Mouse (Mus musculus): ENCODE measurements around the gene Ptprt. TPM values are rescaled to one million over a fixed set of nuclear protein-coding genes. Genes with fewer than 3 reads are reported as not detected.

Ptprt gene
- not detected in 2 replicates for polyA plus RNA-seq (2012; ENCODE audit: insufficient read depth, insufficient read length, missing spikeins)

- no peaks in the 10 kb centered on the region for H3K4me1 ChIP-seq (ENCODE audit: control insufficient read depth, insufficient read depth, low read length)
- no peak within 1 kb of the TSS for H3K27ac ChIP-seq (ENCODE audit: insufficient read depth, low read depth, low read length)
- TF ChIP-seq CTCF (IDR thresholded peaks at IDR 0.05; ENCODE audit: low read depth, low read length) (no peak), POLR2A (IDR thresholded peaks at IDR 0.05; ENCODE audit: borderline replicate concordance, low read depth, low read length) (no peak)
- H3K4me3 ChIP-seq (ENCODE audit: insufficient read depth, low read length): no peak within 1 kb of the TSS
Observed at GRCm38 (mm10) chr2:162660941-162661386, at the start of gene Ptprt. TSS of gene Ptprt (minus strand) at chr2:162661147.

- Histone ChIP-seq H3K4me3 (ENCODE audit: insufficient read depth, low read length) (no peak overlapping the region), H3K27ac (ENCODE audit: insufficient read depth, low read depth, low read length) (no peak overlapping the region), H3K4me1 (ENCODE audit: control insufficient read depth, insufficient read depth, low read length) (no peaks in the 10 kb centered on the region)
- TF ChIP-seq CTCF (IDR thresholded peaks at IDR 0.05; ENCODE audit: low read depth, low read length) (no peak), POLR2A (IDR thresholded peaks at IDR 0.05; ENCODE audit: borderline replicate concordance, low read depth, low read length) (no peak)
Observed at GRCm38 (mm10) chr2:162710443-162710842, 49.5 kb upstream of the Ptprt start.

- H3K27ac ChIP-seq (ENCODE audit: insufficient read depth, low read depth, low read length): no peak overlapping the region
- H3K4me3 ChIP-seq (ENCODE audit: insufficient read depth, low read length): no peak overlapping the region
- H3K4me1 ChIP-seq (ENCODE audit: control insufficient read depth, insufficient read depth, low read length): no peaks in the 10 kb centered on the region
- TF ChIP-seq CTCF (IDR thresholded peaks at IDR 0.05; ENCODE audit: low read depth, low read length) (no peak), POLR2A (IDR thresholded peaks at IDR 0.05; ENCODE audit: borderline replicate concordance, low read depth, low read length) (no peak)
Observed at GRCm38 (mm10) chr2:162699691-162700090, 38.7 kb upstream of the Ptprt start.

GRCm38 (mm10) chr2:162699036-162699435 is 38.1 kb upstream of the Ptprt start:
- H3K27ac ChIP-seq (ENCODE audit: insufficient read depth, low read depth, low read length): no peak overlapping the region
- H3K4me3 ChIP-seq (ENCODE audit: insufficient read depth, low read length): no peak overlapping the region
- no peak for TF ChIP-seq POLR2A (IDR thresholded peaks at IDR 0.05; ENCODE audit: borderline replicate concordance, low read depth, low read length)
- TF ChIP-seq CTCF (IDR thresholded peaks at IDR 0.05; ENCODE audit: low read depth, low read length): no peak
- H3K4me1 ChIP-seq (ENCODE audit: control insufficient read depth, insufficient read depth, low read length): no peaks in the 10 kb centered on the region

GRCm38 (mm10) chr2:162698068-162698467 is 37.1 kb upstream of the Ptprt start:
- no peak overlapping the region for H3K27ac ChIP-seq (ENCODE audit: insufficient read depth, low read depth, low read length)
- no peaks in the 10 kb centered on the region for H3K4me1 ChIP-seq (ENCODE audit: control insufficient read depth, insufficient read depth, low read length)
- no peak for TF ChIP-seq CTCF (IDR thresholded peaks at IDR 0.05; ENCODE audit: low read depth, low read length)
- TF ChIP-seq POLR2A (IDR thresholded peaks at IDR 0.05; ENCODE audit: borderline replicate concordance, low read depth, low read length): no peak
- H3K4me3 ChIP-seq (ENCODE audit: insufficient read depth, low read length): no peak overlapping the region

- no peak for TF ChIP-seq POLR2A (IDR thresholded peaks at IDR 0.05; ENCODE audit: borderline replicate concordance, low read depth, low read length)
- TF ChIP-seq CTCF (IDR thresholded peaks at IDR 0.05; ENCODE audit: low read depth, low read length): no peak
- H3K27ac ChIP-seq (ENCODE audit: insufficient read depth, low read depth, low read length): no peak overlapping the region
Observed at GRCm38 (mm10) chr2:162697151-162697550, 36.2 kb upstream of the Ptprt start.

GRCm38 (mm10) chr2:162692143-162692542 is 31.2 kb upstream of the Ptprt start:
- Histone ChIP-seq H3K4me3 (ENCODE audit: insufficient read depth, low read length) (no peak overlapping the region), H3K27ac (ENCODE audit: insufficient read depth, low read depth, low read length) (no peak overlapping the region), H3K4me1 (ENCODE audit: control insufficient read depth, insufficient read depth, low read length) (no peaks in the 10 kb centered on the region)
- no peak for TF ChIP-seq CTCF (IDR thresholded peaks at IDR 0.05; ENCODE audit: low read depth, low read length)
- TF ChIP-seq POLR2A (IDR thresholded peaks at IDR 0.05; ENCODE audit: borderline replicate concordance, low read depth, low read length): no peak

More at GRCm38 (mm10) chr2:162697151-162697550, 36.2 kb upstream of the Ptprt start:
- no peak overlapping the region for H3K4me3 ChIP-seq (ENCODE audit: insufficient read depth, low read length)
- H3K4me1 ChIP-seq (ENCODE audit: control insufficient read depth, insufficient read depth, low read length): no peaks in the 10 kb centered on the region

GRCm38 (mm10) chr2:162682674-162683073 is 21.7 kb upstream of the Ptprt start:
- Histone ChIP-seq H3K27ac (ENCODE audit: insufficient read depth, low read depth, low read length) (no peak overlapping the region), H3K4me1 (ENCODE audit: control insufficient read depth, insufficient read depth, low read length) (no peaks in the 10 kb centered on the region), H3K4me3 (ENCODE audit: insufficient read depth, low read length) (no peak overlapping the region)
- no peak for TF ChIP-seq CTCF (IDR thresholded peaks at IDR 0.05; ENCODE audit: low read depth, low read length)
- no peak for TF ChIP-seq POLR2A (IDR thresholded peaks at IDR 0.05; ENCODE audit: borderline replicate concordance, low read depth, low read length)

GRCm38 (mm10) chr2:162662431-162662970 is 1.6 kb upstream of the Ptprt start:
- Histone ChIP-seq H3K4me3 (ENCODE audit: insufficient read depth, low read length) (no peak overlapping the region), H3K4me1 (ENCODE audit: control insufficient read depth, insufficient read depth, low read length) (no peaks in the 10 kb centered on the region), H3K27ac (ENCODE audit: insufficient read depth, low read depth, low read length) (no peak overlapping the region)
- TF ChIP-seq CTCF (IDR thresholded peaks at IDR 0.05; ENCODE audit: low read depth, low read length): no peak
- TF ChIP-seq POLR2A (IDR thresholded peaks at IDR 0.05; ENCODE audit: borderline replicate concordance, low read depth, low read length): no peak

- Histone ChIP-seq H3K27ac (ENCODE audit: insufficient read depth, low read depth, low read length) (no peak overlapping the region), H3K4me3 (ENCODE audit: insufficient read depth, low read length) (no peak overlapping the region), H3K4me1 (ENCODE audit: control insufficient read depth, insufficient read depth, low read length) (no peaks in the 10 kb centered on the region)
- TF ChIP-seq POLR2A (IDR thresholded peaks at IDR 0.05; ENCODE audit: borderline replicate concordance, low read depth, low read length): no peak
- TF ChIP-seq CTCF (IDR thresholded peaks at IDR 0.05; ENCODE audit: low read depth, low read length): no peak
Observed at GRCm38 (mm10) chr2:162661733-162662132, 786 bp upstream of the Ptprt start.
